Mouse (Mus musculus): ENCODE measurements around the gene Erich4. TPM values are rescaled to one million over a fixed set of nuclear protein-coding genes. Genes with fewer than 3 reads are reported as not detected.

The Erich4 gene
- total RNA-seq, 1 experiment: not detected

DNA sequence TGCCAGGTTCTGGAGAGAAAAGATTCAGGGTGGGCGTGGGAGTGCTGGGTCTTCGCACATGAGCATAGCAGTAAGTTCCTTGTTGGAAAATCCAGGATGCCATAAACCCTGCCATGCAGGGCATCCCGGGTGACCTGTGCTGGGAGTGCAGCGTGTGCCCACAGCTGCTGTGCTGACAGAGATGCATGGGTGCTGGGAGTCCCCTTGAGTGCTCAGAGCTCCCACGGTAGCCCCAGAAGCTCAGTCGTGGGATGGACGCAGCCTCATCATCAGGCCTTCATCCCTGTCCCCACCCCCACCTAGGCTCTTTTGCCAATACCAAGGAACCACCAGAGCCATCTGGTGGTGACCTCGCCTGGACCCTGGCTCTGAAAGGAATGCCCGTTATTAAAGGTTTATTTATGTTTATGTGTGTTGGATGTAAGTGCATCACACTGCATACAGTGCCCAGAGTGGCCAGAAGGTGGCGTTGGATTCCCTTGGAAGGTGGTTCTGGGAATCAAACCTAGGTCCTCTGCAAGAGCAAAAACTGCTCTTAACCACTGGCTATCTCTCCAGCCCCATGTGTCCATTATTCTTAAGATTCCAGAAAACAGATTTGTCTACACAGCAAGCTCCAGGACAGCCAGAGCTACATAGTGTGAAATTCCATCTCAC lies 10.0 kb upstream of the Erich4 start:
- no peak for DNase-seq (ENCODE audit: low read depth, low spot score)
- in situ Hi-C loops (cut with MboI; ENCODE audit: low sequenced_read_pairs in 2 of 2, unreplicated experiment in 2 of 2): no loop called here
- no peaks in the 10 kb centered on the region for H3K9me3 ChIP-seq (ENCODE audit: control insufficient read depth, insufficient read depth, low read depth, low read length)
- H3K4me3 ChIP-seq (ENCODE audit: insufficient read depth in 1 of 2, low read depth in 1 of 2, low read length in 2 of 2, poor library complexity in 1 of 2, severe bottlenecking in 1 of 2): no peak overlapping the region
- H3K36me3 ChIP-seq (ENCODE audit: control insufficient read depth, insufficient read depth, low read length, poor library complexity, severe bottlenecking): peaks cover 35% of the 10 kb centered on the region
- no peak overlapping the region for H3K9ac ChIP-seq (ENCODE audit: insufficient read depth, low read depth, low read length, poor library complexity, severe bottlenecking)
- H3K27ac ChIP-seq (ENCODE audit: insufficient read depth, low read depth, low read length, poor library complexity, severe bottlenecking): no peak overlapping the region
- peaks cover 0 to 16% of the 10 kb centered on the region in 2 experiments; a peak in 3 of 4 replicates for H3K4me1 ChIP-seq (ENCODE audit: control insufficient read depth in 2 of 2, insufficient read depth in 2 of 2, low read length in 2 of 2, poor library complexity in 1 of 2)
- TF ChIP-seq ZC3H11A (IDR thresholded peaks at IDR 0.05; ENCODE audit: borderline replicate concordance, low read depth, low read length): no peak
- 0 out of 2 replicates have a peak, but pooled peaks have one; percentile 29 for TF ChIP-seq HCFC1 (IDR thresholded peaks at IDR 0.05; ENCODE audit: borderline replicate concordance, insufficient read depth, low read length)
- no peak for TF ChIP-seq CHD2 (IDR thresholded peaks at IDR 0.05; ENCODE audit: low read depth, low read length)
- TF ChIP-seq ZNF384 (IDR thresholded peaks at IDR 0.05; ENCODE audit: low read depth, low read length): no peak
- no peak for TF ChIP-seq MAFK (IDR thresholded peaks at IDR 0.05; ENCODE audit: insufficient read depth, low read depth, low read length)

DNA sequence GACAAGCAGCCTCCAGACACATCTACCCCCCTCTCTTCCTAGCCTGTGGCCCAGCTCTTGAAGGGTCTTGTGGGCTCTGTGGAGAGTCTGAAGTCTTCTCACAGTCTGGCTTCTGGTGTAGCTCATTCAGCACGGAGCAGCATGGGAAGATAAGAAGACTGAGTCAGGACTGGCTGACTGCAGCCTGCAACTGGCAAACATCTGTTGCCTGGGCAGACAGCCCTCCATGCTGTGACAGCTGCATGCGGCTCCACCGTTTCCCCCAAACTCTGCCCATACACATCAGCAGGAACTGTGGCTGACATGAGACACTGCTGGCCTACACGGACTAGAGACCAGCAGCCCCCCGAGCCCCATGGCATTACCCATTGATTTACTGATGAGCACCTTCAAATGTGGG lies 9.2 kb upstream of the Erich4 start:
- no peaks in the 10 kb centered on the region for H3K9me3 ChIP-seq (ENCODE audit: control insufficient read depth, insufficient read depth, low read depth, low read length)
- H3K4me1 ChIP-seq (ENCODE audit: control insufficient read depth in 2 of 2, insufficient read depth in 2 of 2, low read length in 2 of 2, poor library complexity in 1 of 2): peaks cover 0 to 19% of the 10 kb centered on the region in 2 experiments; a peak in 3 of 4 replicates
- H3K36me3 ChIP-seq (ENCODE audit: control insufficient read depth, insufficient read depth, low read length, poor library complexity, severe bottlenecking): peaks cover 26% of the 10 kb centered on the region
- no peak overlapping the region for H3K27ac ChIP-seq (ENCODE audit: insufficient read depth, low read depth, low read length, poor library complexity, severe bottlenecking)
- DNase-seq (ENCODE audit: low read depth, low spot score): no peak
- TF ChIP-seq CHD2 (IDR thresholded peaks at IDR 0.05; ENCODE audit: low read depth, low read length) (no peak), HCFC1 (IDR thresholded peaks at IDR 0.05; ENCODE audit: borderline replicate concordance, insufficient read depth, low read length) (no peak), ZNF384 (IDR thresholded peaks at IDR 0.05; ENCODE audit: low read depth, low read length) (no peak), MAFK (IDR thresholded peaks at IDR 0.05; ENCODE audit: insufficient read depth, low read depth, low read length) (no peak), ZC3H11A (IDR thresholded peaks at IDR 0.05; ENCODE audit: borderline replicate concordance, low read depth, low read length) (no peak)
- H3K4me3 ChIP-seq (ENCODE audit: insufficient read depth in 1 of 2, low read depth in 1 of 2, low read length in 2 of 2, poor library complexity in 1 of 2, severe bottlenecking in 1 of 2): no peak overlapping the region
- H3K9ac ChIP-seq (ENCODE audit: insufficient read depth, low read depth, low read length, poor library complexity, severe bottlenecking): no peak overlapping the region
- in situ Hi-C loops (cut with MboI; ENCODE audit: low sequenced_read_pairs in 2 of 2, unreplicated experiment in 2 of 2): no loop called here

DNA sequence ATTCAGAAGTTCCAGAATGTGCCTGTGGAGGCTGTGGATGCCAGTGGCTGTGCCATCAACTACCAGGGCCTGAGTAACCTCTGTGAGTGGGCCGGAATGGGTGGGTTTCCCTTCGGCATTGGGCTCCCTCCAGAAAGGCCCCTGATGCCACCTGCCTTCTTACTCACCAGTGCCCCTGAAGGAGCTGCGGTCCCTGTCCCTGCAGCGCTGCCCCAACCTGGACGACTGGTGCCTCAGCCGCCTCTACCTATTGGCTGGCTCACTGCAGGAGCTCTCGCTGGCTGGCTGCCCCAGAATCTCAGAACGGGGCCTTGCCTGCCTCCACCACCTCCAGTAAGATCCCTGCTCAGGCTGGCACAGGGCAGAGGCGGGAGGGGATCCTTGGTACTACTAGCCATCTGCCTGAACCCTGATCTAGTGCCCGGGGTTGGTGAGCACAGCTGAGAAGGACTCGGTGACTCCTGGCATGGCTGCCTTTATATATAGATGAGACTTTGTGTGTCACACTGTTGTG lies 8.2 kb upstream of the Erich4 start:
- Histone ChIP-seq H3K9me3 (ENCODE audit: control insufficient read depth, insufficient read depth, low read depth, low read length) (no peaks in the 10 kb centered on the region), H3K4me1 (ENCODE audit: control insufficient read depth in 2 of 2, insufficient read depth in 2 of 2, low read length in 2 of 2, poor library complexity in 1 of 2) (peaks cover 0 to 19% of the 10 kb centered on the region in 2 experiments; a peak in 3 of 4 replicates), H3K4me3 (ENCODE audit: insufficient read depth in 1 of 2, low read depth in 1 of 2, low read length in 2 of 2, poor library complexity in 1 of 2, severe bottlenecking in 1 of 2) (no peak overlapping the region), H3K27ac (ENCODE audit: insufficient read depth, low read depth, low read length, poor library complexity, severe bottlenecking) (no peak overlapping the region), H3K9ac (ENCODE audit: insufficient read depth, low read depth, low read length, poor library complexity, severe bottlenecking) (no peak overlapping the region), H3K36me3 (ENCODE audit: control insufficient read depth, insufficient read depth, low read length, poor library complexity, severe bottlenecking) (peaks cover 22% of the 10 kb centered on the region)
- TF ChIP-seq ZNF384 (IDR thresholded peaks at IDR 0.05; ENCODE audit: low read depth, low read length) (no peak), CHD2 (IDR thresholded peaks at IDR 0.05; ENCODE audit: low read depth, low read length) (no peak), HCFC1 (IDR thresholded peaks at IDR 0.05; ENCODE audit: borderline replicate concordance, insufficient read depth, low read length) (no peak), MAFK (IDR thresholded peaks at IDR 0.05; ENCODE audit: insufficient read depth, low read depth, low read length) (no peak), ZC3H11A (IDR thresholded peaks at IDR 0.05; ENCODE audit: borderline replicate concordance, low read depth, low read length) (no peak)
- in situ Hi-C loops (cut with MboI; ENCODE audit: low sequenced_read_pairs in 2 of 2, unreplicated experiment in 2 of 2): no loop called here
- no peak for DNase-seq (ENCODE audit: low read depth, low spot score)

DNA sequence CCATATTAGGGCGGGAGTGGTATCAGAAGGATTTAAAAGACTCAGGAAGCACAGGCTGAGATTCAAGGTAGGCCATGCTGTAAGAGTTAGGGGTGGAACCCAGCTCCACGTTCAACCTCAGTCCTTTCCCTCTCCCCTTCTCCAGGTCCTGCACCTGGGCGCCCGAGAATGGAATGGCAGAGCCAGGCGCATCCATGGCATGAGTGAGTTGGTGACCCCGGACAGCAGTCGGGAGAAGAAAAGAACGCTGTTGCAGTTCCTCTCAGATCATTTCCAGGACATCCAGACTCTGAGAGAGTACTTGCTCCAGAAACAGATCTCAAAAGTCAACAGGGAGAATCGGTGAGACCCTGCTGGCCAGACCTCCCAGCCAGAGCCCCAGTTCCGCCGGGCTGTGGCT lies 5.1 kb upstream of the Erich4 start:
- Histone ChIP-seq H3K4me3 (ENCODE audit: insufficient read depth in 1 of 2, low read depth in 1 of 2, low read length in 2 of 2, poor library complexity in 1 of 2, severe bottlenecking in 1 of 2) (no peak overlapping the region), H3K27ac (ENCODE audit: insufficient read depth, low read depth, low read length, poor library complexity, severe bottlenecking) (no peak overlapping the region), H3K9ac (ENCODE audit: insufficient read depth, low read depth, low read length, poor library complexity, severe bottlenecking) (no peak overlapping the region), H3K4me1 (ENCODE audit: control insufficient read depth in 2 of 2, insufficient read depth in 2 of 2, low read length in 2 of 2, poor library complexity in 1 of 2) (peaks cover 1 to 13% of the 10 kb centered on the region in 2 experiments; a peak in 3 of 4 replicates), H3K9me3 (ENCODE audit: control insufficient read depth, insufficient read depth, low read depth, low read length) (no peaks in the 10 kb centered on the region), H3K36me3 (ENCODE audit: control insufficient read depth, insufficient read depth, low read length, poor library complexity, severe bottlenecking) (peaks cover 22% of the 10 kb centered on the region)
- DNase-seq (ENCODE audit: low read depth, low spot score): no peak
- no peak for TF ChIP-seq ZNF384 (IDR thresholded peaks at IDR 0.05; ENCODE audit: low read depth, low read length)
- no peak for TF ChIP-seq MAFK (IDR thresholded peaks at IDR 0.05; ENCODE audit: insufficient read depth, low read depth, low read length)
- TF ChIP-seq CHD2 (IDR thresholded peaks at IDR 0.05; ENCODE audit: low read depth, low read length): no peak
- TF ChIP-seq ZC3H11A (IDR thresholded peaks at IDR 0.05; ENCODE audit: borderline replicate concordance, low read depth, low read length): no peak
- TF ChIP-seq HCFC1 (IDR thresholded peaks at IDR 0.05; ENCODE audit: borderline replicate concordance, insufficient read depth, low read length): no peak
- in situ Hi-C loops (cut with MboI; ENCODE audit: low sequenced_read_pairs in 2 of 2, unreplicated experiment in 2 of 2): no loop called here

Measured in ES-E14 (cell line).